Mouse (Mus musculus) ES-Bruce4 (cell line): ENCODE measurements around the gene Disc1.

ENCODE experiments used
- CTCF ChIP-seq: IDR thresholded peaks from one replicate; pipeline ENCODE4 v1.8.1; 2011; ENCODE audit warnings: low read depth, low read length
- EP300 ChIP-seq: IDR thresholded peaks from 2 replicates; pipeline ENCODE4 v1.6.1; 2011; ENCODE audit warnings: low read depth, low read length; ENCODE audit not compliant: insufficient read depth
- POLR2A ChIP-seq: IDR thresholded peaks from one replicate; pipeline ENCODE4 v1.8.1; 2011; ENCODE audit warnings: low read length; ENCODE audit not compliant: insufficient read depth

GRCm38 (mm10) chr8:125043394-125043793 lies 10.6 kb upstream of the Disc1 start:
- TF ChIP-seq POLR2A, result no peak
- TF ChIP-seq CTCF, result no peak
- no peak for TF ChIP-seq EP300
